ENCODE assay signal across 8 mouse cellular contexts in the genomic region with DNA sequence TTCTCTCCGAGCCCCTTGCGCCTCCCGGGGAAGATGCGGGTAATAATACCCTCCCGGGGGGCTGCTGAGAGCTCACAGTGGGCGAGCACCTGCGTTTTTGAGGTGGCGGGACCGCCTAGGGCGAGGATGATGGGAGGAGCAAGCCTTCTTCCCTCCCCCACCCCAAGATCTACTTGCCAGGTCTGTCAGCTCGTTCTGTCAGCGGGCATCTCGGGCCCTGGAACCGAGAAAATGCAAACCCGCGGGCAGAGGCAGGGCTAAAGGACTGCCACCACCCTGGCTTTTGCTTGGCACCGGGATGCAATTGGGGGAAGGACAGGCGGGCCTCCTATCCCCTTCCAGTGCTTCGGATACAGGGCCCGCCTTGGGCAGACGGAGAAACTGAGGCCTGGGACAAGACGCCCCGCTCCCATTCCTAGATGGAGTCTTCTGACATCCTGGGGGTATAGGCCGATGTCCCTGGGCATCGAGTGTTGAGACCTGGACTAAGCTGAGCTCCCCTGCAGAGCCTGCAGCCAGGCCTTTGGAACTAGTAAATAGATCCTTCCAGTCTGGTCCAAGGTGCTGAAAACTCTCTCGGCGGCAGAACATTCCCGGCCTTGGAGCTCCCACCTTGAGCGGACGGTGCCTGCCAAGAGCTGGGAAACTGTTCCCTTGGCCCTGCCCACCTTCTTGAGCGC. TPM values are rescaled to one million over a fixed set of nuclear protein-coding genes. Genes with fewer than 3 reads are reported as not detected.
DNase-seq lines count a peak whose midpoint lies in the region; ATAC-seq and TF ChIP-seq lines count a peak whose summit lies in the region.

No protein-coding gene starts in this region.

- peak overlapping the region; percentile 65 for H3K4me3 ChIP-seq in liver, adult 2 months (ENCODE audit: insufficient read depth, low read depth, low read length)
- peak overlapping the region; percentile 84 for H3K4me3 ChIP-seq in embryonic facial prominence, embryonic 10.5 days
- H3K4me3 ChIP-seq in hindbrain, postnatal 0 days (ENCODE audit: low read length), result peak overlapping the region; percentile 81

- 10% methylated on average over 31 of the region's 31 CpGs for WGBS in liver, adult 2 months
- WGBS in embryonic facial prominence, embryonic 10.5 days, result 2% methylated on average over 31 of the region's 31 CpGs
- under 1% methylated on average over 31 of the region's 31 CpGs for WGBS in hindbrain, postnatal 0 days

- no peak for ATAC-seq in hindbrain, postnatal 0 days

- H3K27me3 ChIP-seq in liver, adult 2 months (ENCODE audit: control insufficient read depth, insufficient read depth, low read length), result no peaks in the 10 kb centered on the region
- H3K27me3 ChIP-seq in embryonic facial prominence, embryonic 10.5 days (replicated peaks; ENCODE audit: low read depth, poor library complexity, severe bottlenecking), result no peaks in the 10 kb centered on the region
- H3K27me3 ChIP-seq in hindbrain, postnatal 0 days (ENCODE audit: insufficient read depth, low read length), result no peaks in the 10 kb centered on the region

- H3K27ac ChIP-seq in liver, adult 2 months (replicated peaks; ENCODE audit: insufficient read depth, low read depth, low read length), result peak overlapping the region; percentile 70
- H3K27ac ChIP-seq in embryonic facial prominence, embryonic 10.5 days (replicated peaks), result peak overlapping the region; percentile 95
- peak overlapping the region; percentile 99 for H3K27ac ChIP-seq in hindbrain, postnatal 0 days

- no peaks in the 10 kb centered on the region for H3K36me3 ChIP-seq in liver, adult 2 months (ENCODE audit: control insufficient read depth, insufficient read depth, low read length)
- H3K36me3 ChIP-seq in embryonic facial prominence, embryonic 10.5 days (replicated peaks), result peaks cover 11% of the 10 kb centered on the region
- H3K36me3 ChIP-seq in hindbrain, postnatal 0 days (ENCODE audit: insufficient read depth, low read length), result no peaks in the 10 kb centered on the region

- no peak for TF ChIP-seq CTCF in liver, adult 2 months (IDR thresholded peaks at IDR 0.05; ENCODE audit: low read depth, low read length)
- no peak for TF ChIP-seq CTCF in hindbrain, postnatal 0 days (IDR thresholded peaks at IDR 0.05; ENCODE audit: low read depth)

- H3K4me1 ChIP-seq in liver, adult 2 months (ENCODE audit: control insufficient read depth, insufficient read depth, low read length), result peaks cover 25% of the 10 kb centered on the region
- H3K4me1 ChIP-seq in embryonic facial prominence, embryonic 10.5 days, result peaks cover 55% of the 10 kb centered on the region
- peaks cover 32% of the 10 kb centered on the region for H3K4me1 ChIP-seq in hindbrain, postnatal 0 days (ENCODE audit: insufficient read depth, low read length)

- DNase-seq in liver, adult 2 months (ENCODE audit: extremely low read depth, low read depth, low spot score), result no peak
- DNase-seq in liver, result no peak
- DNase-seq in embryonic facial prominence, embryonic 10.5 days (ENCODE audit: low spot score), result peak; percentile 48
- DNase-seq in hindbrain, postnatal 0 days (ENCODE audit: low spot score), result peak; percentile 78
- DNase-seq in lung, postnatal 14 days, result peak; percentile 52
- DNase-seq in layer of hippocampus, postnatal 25 days (ENCODE audit: extremely low spot score in 1 of 2, low spot score in 1 of 2), result no peak
- DNase-seq in right cerebral cortex, postnatal 4 days, result no peak
- no peak for DNase-seq in right cerebral cortex, postnatal 10 days (ENCODE audit: low spot score in 2 of 2)

- peaks cover 25% of the 10 kb centered on the region for H3K79me2 ChIP-seq in liver, adult 2 months (ENCODE audit: control insufficient read depth, insufficient read depth, low read length)

- no peak for TF ChIP-seq POLR2A in liver, adult 2 months (IDR thresholded peaks at IDR 0.05; ENCODE audit: extremely low read depth, insufficient read depth, low read length)

- peak overlapping the region; percentile 79 for H3K4me2 ChIP-seq in hindbrain, postnatal 0 days (ENCODE audit: low read depth, low read length)

- H3K9ac ChIP-seq in liver, adult 2 months (ENCODE audit: low read depth, low read length), result peak overlapping the region; percentile 72
- peak overlapping the region; percentile 80 for H3K9ac ChIP-seq in hindbrain, postnatal 0 days (replicated peaks; ENCODE audit: low read length)

- no peaks in the 10 kb centered on the region for H3K9me3 ChIP-seq in embryonic facial prominence, embryonic 10.5 days
- no peaks in the 10 kb centered on the region for H3K9me3 ChIP-seq in hindbrain, postnatal 0 days (ENCODE audit: low read length)

RNA-seq across cellular contexts. Expression of gene Zcchc14, which starts 0.8 kb away (rescaled TPM):
- total RNA-seq in liver, adult 2 months (2014; rRNA removed), result 9.2 and 14.8 TPM in 2 replicates
- 13.0 and 15.6 TPM in 2 replicates for polyA plus RNA-seq in liver, adult 2 months (2012; rRNA removed)
- 15.0 and 17.3 TPM in 2 replicates for polyA plus RNA-seq in embryonic facial prominence, embryonic 10.5 days (2016; fragmentation: Nextera tagmentation; extraction: Ambion mirVana)
- total RNA-seq in hindbrain, postnatal 0 days (2014; rRNA removed), result 66.4 and 66.5 TPM in 2 replicates
- 13.9 and 14.3 TPM in 2 replicates for polyA plus RNA-seq in hindbrain, postnatal 0 days (2015; fragmentation: Nextera tagmentation; extraction: Ambion mirVana)
- 10 to 100 TPM; 79.7 to 88.2 TPM for total RNA-seq in layer of hippocampus, postnatal 25 days (2021)

Comparison
In these comparisons a context has a peak if more than half of its experiments do, and no peak if none do; other contexts are left out.
1. DNase-seq: peak in embryonic facial prominence, embryonic 10.5 days (single experiment), hindbrain, postnatal 0 days (single experiment) and lung, postnatal 14 days (single experiment); none in liver, adult 2 months (single experiment), liver (single experiment), layer of hippocampus, postnatal 25 days (0 of 2), right cerebral cortex, postnatal 4 days (single experiment) and right cerebral cortex, postnatal 10 days (0 of 2).
2. Peak in every context shown above with its lines, with median percentiles within 50 percentile points of each other: H3K27ac ChIP-seq and H3K4me3 ChIP-seq.